In genomic region chr4:43649783-43650182, GRCm38 (mm10) we compare ENCODE assay signal across 20 mouse cellular contexts. TPM values are rescaled to one million over a fixed set of nuclear protein-coding genes. Genes with fewer than 3 reads are reported as not detected.
A peak's percentile ranks its signal among the peaks of the same experiment; 100 is the strongest.
DNase-seq lines count a peak whose midpoint lies in the region; ATAC-seq and TF ChIP-seq lines count a peak whose summit lies in the region.
"Had no signal": no experiment of that assay in that cellular context is flagged by ENCODE, and none has a peak within 500 bp of the region (broad histone marks: within the 10 kb centered on the region; RNA-seq: fewer than 3 reads in every experiment).

No protein-coding gene starts in this region.

- peak; percentile 24; the same call in 1 of the 2 replicates for TF ChIP-seq CTCF in cerebellum, adult 2 months (IDR thresholded peaks at IDR 0.05; ENCODE audit: borderline replicate concordance, insufficient read depth, low read depth, low read length)
- peak; percentile 44; the same call in 1 of the 2 replicates for TF ChIP-seq CTCF in kidney, postnatal 0 days (IDR thresholded peaks at IDR 0.05; ENCODE audit: low read depth)
- peak; percentile 48 for TF ChIP-seq CTCF in stomach, postnatal 0 days (IDR thresholded peaks at IDR 0.05; ENCODE audit: low read depth)

- 94% methylated on average over 3 of the region's 3 CpGs for WGBS in cerebellum, adult 2 months
- 96% methylated on average over 3 of the region's 3 CpGs for WGBS in kidney, postnatal 0 days
- 96% methylated on average over 3 of the region's 3 CpGs for WGBS in kidney, embryonic 14.5 days
- 93% methylated on average over 3 of the region's 3 CpGs for WGBS in midbrain, embryonic 11.5 days
- WGBS in midbrain, embryonic 10.5 days = 92% methylated on average over 3 of the region's 3 CpGs
- WGBS in stomach, postnatal 0 days = 98% methylated on average over 3 of the region's 3 CpGs

- TF ChIP-seq EP300 in stomach, postnatal 0 days (optimal IDR thresholded peaks at IDR 0.05) = no peak

- DNase-seq in cerebellum, adult 2 months = no peak
- DNase-seq in cerebellum, postnatal 14 days = no peak
- no peak for DNase-seq in kidney, postnatal 0 days (ENCODE audit: low spot score)
- peak; percentile 78 for DNase-seq in midbrain, embryonic 11.5 days (ENCODE audit: low spot score, missing footprints)
- DNase-seq in midbrain, embryonic 10.5 days (ENCODE audit: low spot score) = no peak
- DNase-seq in stomach, postnatal 0 days (ENCODE audit: low spot score) = no peak
- DNase-seq in adrenal gland, postnatal 10 days = no peak
- DNase-seq: adrenal gland, adult 2 months; cerebellum, postnatal 25 days; gastrocnemius, postnatal 10 days; heart, postnatal 4 days; kidney, postnatal 14 days; layer of hippocampus, adult 9-11 months; left cerebral cortex, postnatal 4 days; right cerebral cortex, postnatal 4 days had no signal

- no peaks in the 10 kb centered on the region for H3K27me3 ChIP-seq in cerebellum, adult 2 months (ENCODE audit: control insufficient read depth, insufficient read depth, low read length)
- no peaks in the 10 kb centered on the region for H3K27me3 ChIP-seq in kidney, postnatal 0 days (ENCODE audit: insufficient read depth, low read length)
- H3K27me3 ChIP-seq in kidney, embryonic 14.5 days (ENCODE audit: control insufficient read depth, insufficient read depth, low read length) = no peaks in the 10 kb centered on the region
- no peaks in the 10 kb centered on the region for H3K27me3 ChIP-seq in midbrain, embryonic 11.5 days (ENCODE audit: control insufficient read depth, insufficient read depth, low read length)
- no peaks in the 10 kb centered on the region for H3K27me3 ChIP-seq in midbrain, embryonic 10.5 days (ENCODE audit: low read depth, poor library complexity, severe bottlenecking)
- H3K27me3 ChIP-seq in stomach, postnatal 0 days (ENCODE audit: control insufficient read depth, insufficient read depth, low read length) = no peaks in the 10 kb centered on the region

- H3K4me1 ChIP-seq in cerebellum, adult 2 months (ENCODE audit: control insufficient read depth, insufficient read depth, low read length) = peaks cover 3% of the 10 kb centered on the region; the same call in 1 of the 2 replicates
- H3K4me1 ChIP-seq in kidney, postnatal 0 days (replicated peaks; ENCODE audit: insufficient read depth, low read length) = no peaks in the 10 kb centered on the region
- no peaks in the 10 kb centered on the region for H3K4me1 ChIP-seq in kidney, embryonic 14.5 days (ENCODE audit: control insufficient read depth, insufficient read depth, low read length)
- H3K4me1 ChIP-seq in midbrain, embryonic 11.5 days (ENCODE audit: control insufficient read depth, insufficient read depth, low read length) = peaks cover 7% of the 10 kb centered on the region
- peaks cover 24% of the 10 kb centered on the region for H3K4me1 ChIP-seq in midbrain, embryonic 10.5 days
- no peaks in the 10 kb centered on the region for H3K4me1 ChIP-seq in stomach, postnatal 0 days (replicated peaks; ENCODE audit: control insufficient read depth, insufficient read depth)

- peaks cover 4% of the 10 kb centered on the region; the same call in 1 of the 2 replicates for H3K36me3 ChIP-seq in kidney, postnatal 0 days (ENCODE audit: insufficient read depth, low read length)
- peaks cover 3% of the 10 kb centered on the region; the same call in 1 of the 2 replicates for H3K36me3 ChIP-seq in kidney, embryonic 14.5 days (ENCODE audit: control insufficient read depth, insufficient read depth, low read length)
- H3K36me3 ChIP-seq in midbrain, embryonic 11.5 days (ENCODE audit: control insufficient read depth, insufficient read depth, low read length) = no peaks in the 10 kb centered on the region
- peaks cover 36% of the 10 kb centered on the region for H3K36me3 ChIP-seq in midbrain, embryonic 10.5 days
- H3K36me3 ChIP-seq in stomach, postnatal 0 days (ENCODE audit: control insufficient read depth, insufficient read depth, low read length) = peaks cover 3% of the 10 kb centered on the region; the same call in 1 of the 2 replicates

- no peaks in the 10 kb centered on the region for H3K9me3 ChIP-seq in kidney, postnatal 0 days (replicated peaks; ENCODE audit: low read length)
- peaks cover 5% of the 10 kb centered on the region for H3K9me3 ChIP-seq in kidney, embryonic 14.5 days (ENCODE audit: control insufficient read depth, low read length)
- no peaks in the 10 kb centered on the region; the same call in 1 of the 2 replicates for H3K9me3 ChIP-seq in midbrain, embryonic 11.5 days (ENCODE audit: control insufficient read depth, low read length)
- peaks cover 9% of the 10 kb centered on the region for H3K9me3 ChIP-seq in midbrain, embryonic 10.5 days (replicated peaks)
- no peaks in the 10 kb centered on the region for H3K9me3 ChIP-seq in stomach, postnatal 0 days (ENCODE audit: control insufficient read depth, low read length)
- H3K9me3 ChIP-seq: heart, embryonic 10.5 days had no signal

- H3K4me3 ChIP-seq in cerebellum, adult 2 months (replicated peaks; ENCODE audit: insufficient read depth, low read depth, low read length) = no peak overlapping the region
- no peak overlapping the region for H3K4me3 ChIP-seq in kidney, postnatal 0 days (replicated peaks; ENCODE audit: low read depth, low read length)
- H3K4me3 ChIP-seq in kidney, embryonic 14.5 days (ENCODE audit: low read length) = no peak overlapping the region
- H3K4me3 ChIP-seq in midbrain, embryonic 11.5 days (ENCODE audit: low read depth, low read length) = no peak overlapping the region
- no peak overlapping the region for H3K4me3 ChIP-seq in midbrain, embryonic 10.5 days
- H3K4me3 ChIP-seq in stomach, postnatal 0 days (ENCODE audit: low read depth, low read length) = no peak overlapping the region
- H3K4me3 ChIP-seq: embryonic facial prominence, embryonic 10.5 days; heart, embryonic 10.5 days had no signal

- H3K27ac ChIP-seq in cerebellum, adult 2 months (ENCODE audit: insufficient read depth, low read length) = no peak overlapping the region
- no peak overlapping the region for H3K27ac ChIP-seq in kidney, postnatal 0 days
- H3K27ac ChIP-seq in kidney, embryonic 14.5 days (ENCODE audit: low read depth, low read length) = no peak overlapping the region
- H3K27ac ChIP-seq in midbrain, embryonic 11.5 days (ENCODE audit: low read depth, low read length) = no peak overlapping the region
- no peak overlapping the region for H3K27ac ChIP-seq in midbrain, embryonic 10.5 days (replicated peaks)
- H3K27ac ChIP-seq in stomach, postnatal 0 days (replicated peaks) = no peak overlapping the region
- H3K27ac ChIP-seq: embryonic facial prominence, embryonic 10.5 days; heart, embryonic 10.5 days had no signal

- no peak overlapping the region for H3K4me2 ChIP-seq in kidney, postnatal 0 days (ENCODE audit: low read length)
- H3K4me2 ChIP-seq in kidney, embryonic 14.5 days (replicated peaks; ENCODE audit: low read depth, low read length) = no peak overlapping the region
- H3K4me2 ChIP-seq in midbrain, embryonic 11.5 days = no peak overlapping the region
- H3K4me2 ChIP-seq in stomach, postnatal 0 days (replicated peaks; ENCODE audit: low read depth) = no peak overlapping the region

- H3K9ac ChIP-seq in kidney, postnatal 0 days (ENCODE audit: low read depth, low read length) = no peak overlapping the region
- H3K9ac ChIP-seq in kidney, embryonic 14.5 days (ENCODE audit: low read depth, low read length) = no peak overlapping the region
- H3K9ac ChIP-seq in midbrain, embryonic 11.5 days (ENCODE audit: low read length) = no peak overlapping the region
- no peak overlapping the region for H3K9ac ChIP-seq in stomach, postnatal 0 days (ENCODE audit: low read length)

- no peak for ATAC-seq in kidney, postnatal 0 days (replicated peaks; ENCODE audit: low FRiP score, low read depth)
- no peak for ATAC-seq in kidney, embryonic 14.5 days (ENCODE audit: low FRiP score, low TSS enrichment)
- no peak for ATAC-seq in midbrain, embryonic 11.5 days (ENCODE audit: low FRiP score)
- ATAC-seq in stomach, postnatal 0 days (ENCODE audit: low FRiP score, low TSS enrichment) = no peak
- ATAC-seq: inflammation-experienced regulatory T-cells, adult 6 months had no signal

- TF ChIP-seq POLR2A in cerebellum, adult 2 months (IDR thresholded peaks at IDR 0.05; ENCODE audit: borderline replicate concordance, insufficient read depth, low read length) = no peak

RNA-seq across cellular contexts. Expression of gene Spag8, which starts 3.6 kb away (rescaled TPM):
- 3.8 and 5.7 TPM in 2 replicates for polyA plus RNA-seq in cerebellum, adult 2 months (2012; rRNA removed)
- polyA plus RNA-seq in kidney, postnatal 0 days (2015; fragmentation: Nextera tagmentation; extraction: Ambion mirVana) = 0.79 and 0.96 TPM in 2 replicates
- polyA plus RNA-seq in kidney, embryonic 14.5 days (2014; fragmentation: Nextera tagmentation; extraction: Ambion mirVana) = 0.93 and 1.3 TPM in 2 replicates
- 2.9 and 3.4 TPM in 2 replicates for polyA plus RNA-seq in midbrain, embryonic 11.5 days (2014; fragmentation: Nextera tagmentation; extraction: Ambion mirVana)
- polyA plus RNA-seq in midbrain, embryonic 10.5 days (2016; fragmentation: Nextera tagmentation; extraction: Ambion mirVana) = 3.0 and 4.3 TPM in 2 replicates
- 0.23 and 0.38 TPM in 2 replicates for polyA plus RNA-seq in stomach, postnatal 0 days (2015; fragmentation: Nextera tagmentation; extraction: Ambion mirVana)
- under 1 TPM; 0.57 to 0.79 TPM for total RNA-seq in adrenal gland, postnatal 10 days (2021)
- total RNA-seq: monocyte, adult 5-6 weeks had no signal

RNA-seq across cellular contexts. Expression of gene Hint2, which starts 6.5 kb away (rescaled TPM):
- polyA plus RNA-seq in cerebellum, adult 2 months (2012; rRNA removed) = 94.3 and 99.6 TPM in 2 replicates
- 236 and 263 TPM in 2 replicates for polyA plus RNA-seq in kidney, postnatal 0 days (2015; fragmentation: Nextera tagmentation; extraction: Ambion mirVana)
- 107 and 136 TPM in 2 replicates for polyA plus RNA-seq in kidney, embryonic 14.5 days (2014; fragmentation: Nextera tagmentation; extraction: Ambion mirVana)
- polyA plus RNA-seq in midbrain, embryonic 11.5 days (2014; fragmentation: Nextera tagmentation; extraction: Ambion mirVana) = 70.0 and 72.9 TPM in 2 replicates
- polyA plus RNA-seq in midbrain, embryonic 10.5 days (2016; fragmentation: Nextera tagmentation; extraction: Ambion mirVana) = 75.5 and 79.3 TPM in 2 replicates
- 150 and 152 TPM in 2 replicates for polyA plus RNA-seq in stomach, postnatal 0 days (2015; fragmentation: Nextera tagmentation; extraction: Ambion mirVana)
- total RNA-seq in adrenal gland, postnatal 10 days (2021) = 100 to 1,000 TPM; 106 to 111 TPM

RNA-seq across cellular contexts. Expression of gene Npr2, which starts 18.0 kb away (rescaled TPM):
- polyA plus RNA-seq in cerebellum, adult 2 months (2012; rRNA removed) = 140 and 145 TPM in 2 replicates
- 7.2 and 8.6 TPM in 2 replicates for polyA plus RNA-seq in kidney, postnatal 0 days (2015; fragmentation: Nextera tagmentation; extraction: Ambion mirVana)
- polyA plus RNA-seq in kidney, embryonic 14.5 days (2014; fragmentation: Nextera tagmentation; extraction: Ambion mirVana) = 6.0 and 11.1 TPM in 2 replicates
- polyA plus RNA-seq in midbrain, embryonic 11.5 days (2014; fragmentation: Nextera tagmentation; extraction: Ambion mirVana) = 14.0 and 15.5 TPM in 2 replicates
- polyA plus RNA-seq in midbrain, embryonic 10.5 days (2016; fragmentation: Nextera tagmentation; extraction: Ambion mirVana) = 11.7 and 14.3 TPM in 2 replicates
- polyA plus RNA-seq in stomach, postnatal 0 days (2015; fragmentation: Nextera tagmentation; extraction: Ambion mirVana) = 4.8 and 6.7 TPM in 2 replicates
- 10 to 100 TPM; 30.1 to 48.3 TPM for total RNA-seq in adrenal gland, postnatal 10 days (2021)
- polyA plus RNA-seq: inflammation-experienced regulatory T-cells, adult 6 months had no signal

RNA-seq across cellular contexts. Expression of gene Tmem8b, which starts 19.0 kb away (rescaled TPM):
- polyA plus RNA-seq in cerebellum, adult 2 months (2012; rRNA removed) = 21.2 and 21.8 TPM in 2 replicates
- polyA plus RNA-seq in kidney, postnatal 0 days (2015; fragmentation: Nextera tagmentation; extraction: Ambion mirVana) = 2.0 and 2.2 TPM in 2 replicates
- 2.6 and 3.2 TPM in 2 replicates for polyA plus RNA-seq in kidney, embryonic 14.5 days (2014; fragmentation: Nextera tagmentation; extraction: Ambion mirVana)
- 4.4 and 4.5 TPM in 2 replicates for polyA plus RNA-seq in midbrain, embryonic 11.5 days (2014; fragmentation: Nextera tagmentation; extraction: Ambion mirVana)
- polyA plus RNA-seq in midbrain, embryonic 10.5 days (2016; fragmentation: Nextera tagmentation; extraction: Ambion mirVana) = 4.6 and 7.2 TPM in 2 replicates
- polyA plus RNA-seq in stomach, postnatal 0 days (2015; fragmentation: Nextera tagmentation; extraction: Ambion mirVana) = 2.0 and 2.4 TPM in 2 replicates
- 10 to 100 TPM in 1 of 2 experiments, 1 to 10 TPM in 1; 6.6 to 10.7 TPM for total RNA-seq in adrenal gland, postnatal 10 days (2021)

RNA-seq across cellular contexts. Expression of gene Fam221b, which starts 19.2 kb away (rescaled TPM):
- polyA plus RNA-seq in cerebellum, adult 2 months (2012; rRNA removed) = 0.77 and 1.0 TPM in 2 replicates
- 2.9 and 3.8 TPM in 2 replicates for polyA plus RNA-seq in kidney, postnatal 0 days (2015; fragmentation: Nextera tagmentation; extraction: Ambion mirVana)
- polyA plus RNA-seq in kidney, embryonic 14.5 days (2014; fragmentation: Nextera tagmentation; extraction: Ambion mirVana) = 2.6 and 3.7 TPM in 2 replicates
- 2.4 and 2.5 TPM in 2 replicates for polyA plus RNA-seq in midbrain, embryonic 11.5 days (2014; fragmentation: Nextera tagmentation; extraction: Ambion mirVana)
- polyA plus RNA-seq in midbrain, embryonic 10.5 days (2016; fragmentation: Nextera tagmentation; extraction: Ambion mirVana) = 1.6 and 2.1 TPM in 2 replicates
- polyA plus RNA-seq in stomach, postnatal 0 days (2015; fragmentation: Nextera tagmentation; extraction: Ambion mirVana) = 3.1 and 3.6 TPM in 2 replicates
- under 1 TPM; 0.15 to 0.36 TPM for total RNA-seq in adrenal gland, postnatal 10 days (2021)
- polyA plus RNA-seq: adrenal gland, adult 2 months had no signal
